Mouse (Mus musculus): ENCODE results near the gene Cope.

DNA sequence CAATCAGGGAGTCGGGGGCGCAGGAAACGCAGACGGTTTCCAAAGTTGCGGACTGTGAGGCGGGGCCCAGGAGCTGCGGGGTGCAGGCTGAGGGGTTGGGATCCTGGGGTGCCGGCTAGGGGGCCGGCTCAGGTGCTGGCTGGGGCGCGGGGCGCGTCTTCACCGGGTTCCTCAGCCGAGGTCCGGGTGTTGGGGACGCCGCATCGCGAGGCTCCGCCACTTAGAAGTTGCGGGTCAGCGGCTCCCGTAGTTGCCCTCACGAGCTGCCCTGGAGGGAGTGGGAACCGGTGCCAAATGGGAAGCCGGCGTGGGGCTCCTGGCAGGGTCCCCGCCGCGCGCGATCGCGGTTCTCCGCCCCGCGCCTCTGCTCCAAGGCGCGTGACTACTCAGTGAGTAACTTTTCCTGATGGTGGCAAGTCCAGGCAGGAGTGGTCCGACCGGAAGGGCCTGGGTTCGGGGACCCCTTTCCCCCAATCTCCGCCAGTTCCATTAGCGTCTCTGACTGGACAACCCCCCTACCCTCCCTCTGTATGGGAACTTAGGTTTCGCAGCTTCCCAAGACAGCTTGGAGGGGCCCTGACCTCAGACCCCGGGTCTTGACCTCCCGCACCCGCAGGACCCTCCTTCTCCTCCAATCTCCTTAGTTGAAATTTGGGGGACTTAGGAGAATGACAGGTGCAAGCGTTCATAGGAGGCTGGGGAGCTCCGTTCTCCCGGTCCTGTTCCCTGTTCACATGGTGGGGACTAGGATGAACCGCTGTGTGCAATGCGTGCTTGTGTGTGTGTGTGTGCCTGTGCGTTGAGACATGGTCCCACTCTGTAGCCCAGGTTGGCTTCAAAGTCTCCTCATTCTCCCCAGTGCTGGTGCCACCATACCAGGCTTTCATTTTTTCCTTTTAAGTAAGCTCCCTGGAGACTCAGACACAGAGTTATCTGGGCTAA lies 18.9 kb upstream of the Cope start:
- no peak for TF ChIP-seq CTCF (IDR thresholded peaks at IDR 0.05)
- TF ChIP-seq EP300 (IDR thresholded peaks at IDR 0.05): no peak
